In the genomic region with DNA sequence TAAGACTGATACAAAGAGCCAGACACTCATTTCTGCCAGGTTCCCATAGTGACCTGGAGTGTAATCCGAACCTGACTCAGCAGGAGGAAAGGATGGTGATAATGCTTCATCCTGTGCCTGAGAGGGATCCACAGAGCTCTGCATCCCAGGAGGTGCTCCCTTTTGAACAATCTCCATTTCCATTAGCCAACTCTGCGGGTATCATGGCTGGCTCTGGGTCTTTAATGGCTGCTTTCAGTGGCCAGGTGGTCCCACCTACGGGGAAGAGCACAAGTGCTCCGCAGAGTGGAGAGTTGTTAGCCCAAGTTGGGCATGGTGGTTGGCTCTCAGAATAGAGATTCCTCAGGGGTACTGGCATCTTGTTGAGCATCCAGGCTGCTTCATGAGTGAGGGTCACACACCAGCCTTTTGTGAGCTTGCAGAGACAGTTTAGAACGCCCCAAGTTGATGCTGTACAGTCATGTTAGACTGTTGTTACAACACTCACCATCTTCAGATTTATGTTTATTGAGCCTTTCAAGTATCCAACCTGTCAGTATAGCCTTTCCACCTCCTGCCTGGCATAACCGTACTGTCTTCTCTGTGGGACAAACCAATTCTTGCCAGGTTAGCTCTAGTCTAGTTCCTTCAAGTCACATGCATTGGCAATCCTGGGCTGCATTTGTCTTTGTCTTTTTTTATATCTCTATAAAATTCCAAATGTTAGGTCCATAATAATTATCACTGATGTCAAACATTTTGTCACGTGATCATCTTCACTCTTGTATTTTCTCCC, we compare ENCODE assay signal across 38 mouse cellular contexts. TPM values are rescaled to one million over a fixed set of nuclear protein-coding genes. Genes with fewer than 3 reads are reported as not detected.
A peak's percentile ranks its signal among the peaks of the same experiment; 100 is the strongest.
DNase-seq lines count a peak whose midpoint lies in the region; ATAC-seq and TF ChIP-seq lines count a peak whose summit lies in the region.
"Had no signal": no experiment of that assay in that cellular context is flagged by ENCODE, and none has a peak within 500 bp of the region (broad histone marks: within the 10 kb centered on the region; RNA-seq: fewer than 3 reads in every experiment).

No protein-coding gene starts in this region.

- no peak overlapping the region for H3K9ac ChIP-seq in ES-E14 (ENCODE audit: insufficient read depth, low read depth, low read length, poor library complexity, severe bottlenecking)
- H3K9ac ChIP-seq: embryonic facial prominence, embryonic 15.5 days; forebrain, embryonic 12.5 days; heart, embryonic 15.5 days; hindbrain, embryonic 13.5 days; limb, embryonic 13.5 days; lung, embryonic 15.5 days; stomach, embryonic 15.5 days had no signal

- no peak for DNase-seq in ES-E14 (ENCODE audit: low read depth, low spot score)
- peak; percentile 79 for DNase-seq in cerebellum, adult 8-10 months
- peak; percentile 83 to 85 for DNase-seq in cerebellum, postnatal 25 days
- DNase-seq in heart, postnatal 10 days = no peak
- no peak for DNase-seq in embryonic facial prominence, embryonic 10.5 days (ENCODE audit: low spot score)
- DNase-seq: adrenal gland, postnatal 14 days; gastrocnemius, postnatal 14 days; heart, adult 11 months; heart, postnatal 36 days; kidney, adult 9 months; kidney, postnatal 10 days; layer of hippocampus, adult 9-11 months; lung, postnatal 36 days; midbrain, embryonic 14.5 days; retina, postnatal 1 day; right cerebral cortex, postnatal 14 days had no signal

- WGBS in embryonic facial prominence, embryonic 10.5 days = 88% methylated on average over 7 of the region's 7 CpGs

- H3K4me1 ChIP-seq in ES-E14 (ENCODE audit: control insufficient read depth in 2 of 2, insufficient read depth in 2 of 2, low read length in 2 of 2, poor library complexity in 1 of 2) = peaks cover 0 to 3% of the 10 kb centered on the region in 2 experiments; a peak in 1 of 4 replicates
- peaks cover 4% of the 10 kb centered on the region for H3K4me1 ChIP-seq in embryonic facial prominence, embryonic 10.5 days
- H3K4me1 ChIP-seq: embryonic facial prominence, embryonic 15.5 days; forebrain, embryonic 12.5 days; heart, embryonic 10.5 days; heart, embryonic 15.5 days; hindbrain, embryonic 13.5 days; limb, embryonic 13.5 days; stomach, embryonic 15.5 days had no signal

- intact Hi-C loops in heart, postnatal 10 days (cut with DNase I) = no loop called here

- no peak overlapping the region for H3K4me3 ChIP-seq in ES-E14 (ENCODE audit: insufficient read depth in 1 of 2, low read depth in 1 of 2, low read length in 2 of 2, poor library complexity in 1 of 2, severe bottlenecking in 1 of 2)
- no peak overlapping the region for H3K4me3 ChIP-seq in embryonic facial prominence, embryonic 10.5 days
- H3K4me3 ChIP-seq: embryonic facial prominence, embryonic 15.5 days; forebrain, embryonic 12.5 days; heart, embryonic 10.5 days; heart, embryonic 15.5 days; hindbrain, embryonic 13.5 days; limb, embryonic 13.5 days; lung, embryonic 15.5 days; stomach, embryonic 15.5 days had no signal

- in situ Hi-C loops in ES-E14 (cut with MboI; ENCODE audit: low sequenced_read_pairs in 2 of 2, unreplicated experiment in 2 of 2) = no loop called here

- H3K27ac ChIP-seq in ES-E14 (ENCODE audit: insufficient read depth, low read depth, low read length, poor library complexity, severe bottlenecking) = no peak overlapping the region
- no peak overlapping the region for H3K27ac ChIP-seq in embryonic facial prominence, embryonic 10.5 days (replicated peaks)
- H3K27ac ChIP-seq: embryonic facial prominence, embryonic 15.5 days; forebrain, embryonic 12.5 days; heart, embryonic 10.5 days; heart, embryonic 15.5 days; hindbrain, embryonic 13.5 days; limb, embryonic 13.5 days; lung, embryonic 15.5 days; stomach, embryonic 15.5 days had no signal

- no peaks in the 10 kb centered on the region for H3K27me3 ChIP-seq in embryonic facial prominence, embryonic 10.5 days (replicated peaks; ENCODE audit: low read depth, poor library complexity, severe bottlenecking)
- H3K27me3 ChIP-seq: embryonic facial prominence, embryonic 15.5 days; forebrain, embryonic 12.5 days; heart, embryonic 15.5 days; hindbrain, embryonic 13.5 days; limb, embryonic 13.5 days; lung, embryonic 15.5 days; Patski; stomach, embryonic 15.5 days had no signal

- no peaks in the 10 kb centered on the region for H3K36me3 ChIP-seq in ES-E14 (ENCODE audit: control insufficient read depth, insufficient read depth, low read length, poor library complexity, severe bottlenecking)
- no peaks in the 10 kb centered on the region for H3K36me3 ChIP-seq in embryonic facial prominence, embryonic 10.5 days (replicated peaks)
- H3K36me3 ChIP-seq: embryonic facial prominence, embryonic 15.5 days; forebrain, embryonic 12.5 days; G1E; heart, embryonic 10.5 days; heart, embryonic 15.5 days; hindbrain, embryonic 13.5 days; limb, embryonic 13.5 days; lung, embryonic 15.5 days; stomach, embryonic 15.5 days had no signal

- peak; percentile 82 for ATAC-seq in cerebellum, adult (ENCODE audit: insufficient number of reproducible peaks, low FRiP score, low TSS enrichment)
- no peak for ATAC-seq in megakaryocyte-erythroid progenitor cell, adult 5-6 weeks (replicated peaks; ENCODE audit: low FRiP score, low TSS enrichment, poor library complexity, severe bottlenecking)
- ATAC-seq: intestine, postnatal 0 days; Patski had no signal

- no peaks in the 10 kb centered on the region for H3K9me3 ChIP-seq in ES-E14 (ENCODE audit: control insufficient read depth, insufficient read depth, low read depth, low read length)
- H3K9me3 ChIP-seq in embryonic facial prominence, embryonic 10.5 days = no peaks in the 10 kb centered on the region
- H3K9me3 ChIP-seq: embryonic facial prominence, embryonic 15.5 days; forebrain, embryonic 12.5 days; G1E; heart, embryonic 10.5 days; heart, embryonic 15.5 days; hindbrain, embryonic 13.5 days; limb, embryonic 13.5 days; lung, embryonic 15.5 days; stomach, embryonic 15.5 days had no signal

TF ChIP-seq in ES-E14, 5 proteins besides CTCF, POLR2A, EP300 and RAD21:
- TF ChIP-seq ZC3H11A (IDR thresholded peaks at IDR 0.05; ENCODE audit: borderline replicate concordance, low read depth, low read length) (no peak), MAFK (IDR thresholded peaks at IDR 0.05; ENCODE audit: insufficient read depth, low read depth, low read length) (0 out of 2 replicates have a peak, but pooled peaks have one; percentile 26)

RNA-seq across cellular contexts. Expression of a gene that starts 38.3 kb away (rescaled TPM):
- total RNA-seq in ES-E14 (2012; rRNA removed) = not detected in 2 replicates
- total RNA-seq in megakaryocyte-erythroid progenitor cell, adult 5-6 weeks (2014; fragmentation: Nextera tagmentation) = not detected in 2 replicates
- not detected in 2 replicates for total RNA-seq in megakaryocyte-erythroid progenitor cell, adult 5-6 weeks (2017)
- not detected for total RNA-seq in heart, postnatal 10 days (2021)
- not detected in 2 replicates for polyA plus RNA-seq in embryonic facial prominence, embryonic 10.5 days (2016; fragmentation: Nextera tagmentation; extraction: Ambion mirVana)
- total RNA-seq: adrenal gland, postnatal 14 days; G1E; gastrocnemius, postnatal 14 days; heart, postnatal 36 days; left cerebral cortex, postnatal 14 days; megakaryocyte, adult 5-6 weeks; monocyte, adult 5-6 weeks had no signal
- polyA plus RNA-seq: cortical plate, adult 2 months; embryonic facial prominence, embryonic 15.5 days; forebrain, embryonic 12.5 days; G1E; heart, embryonic 10.5 days; heart, embryonic 15.5 days; hindbrain, embryonic 13.5 days; limb, embryonic 13.5 days; liver, embryonic 11.5 days; liver, embryonic 16.5 days; lung, embryonic 15.5 days; midbrain, embryonic 14.5 days; neural tube, embryonic 14.5 days; Patski had no signal

RNA-seq across cellular contexts. Expression of a gene that starts 57.1 kb away (rescaled TPM):
- total RNA-seq in ES-E14 (2012; rRNA removed) = 45.5 and 51.4 TPM in 2 replicates
- total RNA-seq in megakaryocyte-erythroid progenitor cell, adult 5-6 weeks (2014; fragmentation: Nextera tagmentation) = not detected in 2 replicates
- not detected in 2 replicates for total RNA-seq in megakaryocyte-erythroid progenitor cell, adult 5-6 weeks (2017)
- total RNA-seq in heart, postnatal 10 days (2021) = under 1 TPM in 1 of 2 experiments, not detected in 1; 0.19 TPM
- polyA plus RNA-seq in embryonic facial prominence, embryonic 10.5 days (2016; fragmentation: Nextera tagmentation; extraction: Ambion mirVana) = not detected in 2 replicates
- total RNA-seq: adrenal gland, postnatal 14 days; heart, postnatal 36 days; megakaryocyte, adult 5-6 weeks; monocyte, adult 5-6 weeks had no signal
- polyA plus RNA-seq: forebrain, embryonic 12.5 days; G1E; large intestine, adult 2 months; limb, embryonic 13.5 days; liver, embryonic 16.5 days; midbrain, embryonic 14.5 days; Patski; small intestine, adult 2 months had no signal

Comparison
In these comparisons a context has a peak if more than half of its experiments do, and no peak if none do; other contexts are left out.
1. DNase-seq: peak in cerebellum, adult 8-10 months (single experiment) and cerebellum, postnatal 25 days (2 of 2); none in ES-E14 (single experiment), heart, postnatal 10 days (0 of 2) and embryonic facial prominence, embryonic 10.5 days (single experiment).
2. RNA of a gene that starts 57.1 kb away (total RNA-seq): 45.5 to 51.4 TPM in ES-E14; 0.19 TPM in heart, postnatal 10 days and not detected in megakaryocyte-erythroid progenitor cell, adult 5-6 weeks; every median in the first group is over 10 times any median in the second.